Mouse (Mus musculus) erythroblast, embryonic 14.5 days (primary cell): ENCODE results near the gene Fez1. TPM values are rescaled to one million over a fixed set of nuclear protein-coding genes. Genes with fewer than 3 reads are reported as not detected.

ENCODE experiments used
- H3K27me3 ChIP-seq: 2 replicates; pipeline ENCODE4 v1.6.1; 2012; ENCODE audit warnings: inconsistent platforms; ENCODE audit not compliant: control insufficient read depth
- H3K36me3 ChIP-seq: 2 replicates; pipeline ENCODE4 v1.6.1; 2012; ENCODE audit warnings: mild to moderate bottlenecking, inconsistent platforms; ENCODE audit not compliant: control insufficient read depth
- H3K4me1 ChIP-seq: 2 replicates; pipeline ENCODE4 v1.6.1; 2012; ENCODE audit warnings: inconsistent platforms; ENCODE audit not compliant: control insufficient read depth
- H3K4me3 ChIP-seq: replicated peaks from 2 replicates; pipeline ENCODE3; 2012; ENCODE audit warnings: moderate library complexity, mild to moderate bottlenecking, inconsistent platforms
- H3K9me3 ChIP-seq: 2 replicates; pipeline ENCODE4 v1.6.1; 2012; ENCODE audit warnings: low read length, inconsistent platforms, mixed read lengths; ENCODE audit not compliant: control insufficient read depth
- GATA1 ChIP-seq: IDR thresholded peaks from 2 replicates; pipeline ENCODE4 v1.6.1; 2012; ENCODE audit warnings: low read length, inconsistent platforms, mixed read lengths
- TAL1 ChIP-seq: IDR thresholded peaks from 3 replicates; pipeline ENCODE4 v1.6.1; 2012; ENCODE audit warnings: low read length, inconsistent platforms, mixed read lengths
- polyA plus RNA-seq: library from polyadenylated mRNA; stranded (reverse); fragments of >175 nt; gene quantifications from 2 replicates; pipeline ENCODE4 v1.2.3, GENCODE M21; 2012

Gene Fez1
- polyA plus RNA-seq, 1 experiment = not detected

GRCm38 (mm10) chr9:36832529-36832928 is 10.9 kb downstream of the Fez1 start:
- Histone ChIP-seq H3K36me3 (no peaks in the 10 kb centered on the region), H3K4me1 (no peaks in the 10 kb centered on the region), H3K9me3 (no peaks in the 10 kb centered on the region), H3K27me3 (peaks cover 35% of the 10 kb centered on the region), H3K4me3 (no peak overlapping the region)
- TF ChIP-seq TAL1 (no peak), GATA1 (no peak)

- Histone ChIP-seq H3K4me1 (no peaks in the 10 kb centered on the region), H3K36me3 (no peaks in the 10 kb centered on the region), H3K4me3 (no peak overlapping the region), H3K27me3 (peaks cover 35% of the 10 kb centered on the region), H3K9me3 (no peaks in the 10 kb centered on the region)
- TF ChIP-seq GATA1 (no peak), TAL1 (no peak)
These were observed 11.6 kb downstream of the Fez1 start for GRCm38 (mm10) chr9:36833043-36833881.

- Histone ChIP-seq H3K9me3 (no peaks in the 10 kb centered on the region), H3K36me3 (no peaks in the 10 kb centered on the region), H3K27me3 (peaks cover 35% of the 10 kb centered on the region), H3K4me3 (no peak overlapping the region), H3K4me1 (no peaks in the 10 kb centered on the region)
- TF ChIP-seq GATA1 (no peak), TAL1 (no peak)
These were observed 12.2 kb downstream of the Fez1 start for GRCm38 (mm10) chr9:36833914-36834313.

- TF ChIP-seq TAL1 (no peak), GATA1 (no peak)
- Histone ChIP-seq H3K9me3 (no peaks in the 10 kb centered on the region), H3K27me3 (no peaks in the 10 kb centered on the region)
These were observed 24.7 kb downstream of the Fez1 start for GRCm38 (mm10) chr9:36846346-36846745.

GRCm38 (mm10) chr9:36848661-36849060 is 27.0 kb downstream of the Fez1 start:
- H3K9me3 ChIP-seq = no peaks in the 10 kb centered on the region
- TF ChIP-seq TAL1 = no peak
- H3K27me3 ChIP-seq = no peaks in the 10 kb centered on the region
- no peaks in the 10 kb centered on the region for H3K36me3 ChIP-seq
- no peak overlapping the region for H3K4me3 ChIP-seq
- H3K4me1 ChIP-seq = no peaks in the 10 kb centered on the region

More at GRCm38 (mm10) chr9:36846346-36846745, 24.7 kb downstream of the Fez1 start:
- H3K4me1 ChIP-seq = no peaks in the 10 kb centered on the region
- no peaks in the 10 kb centered on the region for H3K36me3 ChIP-seq
- H3K4me3 ChIP-seq = no peak overlapping the region

GRCm38 (mm10) chr9:36850091-36850490 is 28.4 kb downstream of the Fez1 start:
- no peak for TF ChIP-seq TAL1
- no peak for TF ChIP-seq GATA1
- Histone ChIP-seq H3K4me3 (no peak overlapping the region), H3K4me1 (no peaks in the 10 kb centered on the region), H3K36me3 (no peaks in the 10 kb centered on the region), H3K9me3 (no peaks in the 10 kb centered on the region), H3K27me3 (no peaks in the 10 kb centered on the region)

- H3K27me3 ChIP-seq = no peaks in the 10 kb centered on the region
- no peak for TF ChIP-seq TAL1
- no peak for TF ChIP-seq GATA1
- no peak overlapping the region for H3K4me3 ChIP-seq
- H3K9me3 ChIP-seq = no peaks in the 10 kb centered on the region
- H3K36me3 ChIP-seq = no peaks in the 10 kb centered on the region
- no peaks in the 10 kb centered on the region for H3K4me1 ChIP-seq
These were observed 30.5 kb downstream of the Fez1 start for GRCm38 (mm10) chr9:36852175-36852574.

GRCm38 (mm10) chr9:36856351-36856750 is 34.7 kb downstream of the Fez1 start:
- Histone ChIP-seq H3K9me3 (no peaks in the 10 kb centered on the region), H3K36me3 (no peaks in the 10 kb centered on the region)

GRCm38 (mm10) chr9:36857476-36858117 is 35.9 kb downstream of the Fez1 start:
- Histone ChIP-seq H3K27me3 (no peaks in the 10 kb centered on the region), H3K4me3 (no peak overlapping the region), H3K36me3 (no peaks in the 10 kb centered on the region), H3K4me1 (no peaks in the 10 kb centered on the region), H3K9me3 (no peaks in the 10 kb centered on the region)
- TF ChIP-seq TAL1 (no peak), GATA1 (no peak)

More at GRCm38 (mm10) chr9:36856351-36856750, 34.7 kb downstream of the Fez1 start:
- TF ChIP-seq GATA1 (no peak), TAL1 (no peak)
- Histone ChIP-seq H3K4me3 (no peak overlapping the region), H3K4me1 (no peaks in the 10 kb centered on the region), H3K27me3 (no peaks in the 10 kb centered on the region)
